Mouse (Mus musculus) embryonic facial prominence, embryonic 15.5 days (tissue): ENCODE results near the gene Lcn4. TPM values are rescaled to one million over a fixed set of nuclear protein-coding genes. Genes with fewer than 3 reads are reported as not detected.

Source experiments
- ATAC-seq: fragments of 200-750 bp; cut with Nextera tagmentation; 2 replicates; pipeline ENCODE4 v1.8.0; 2017; ENCODE audit warnings: low read depth, moderate TSS enrichment; ENCODE audit not compliant: insufficient number of reproducible peaks, low FRiP score, low TSS enrichment
- H3K27ac ChIP-seq: fragments of 300-500 bp; sonication (generic); replicated peaks from 2 replicates; pipeline ENCODE4 v1.5.1; 2015; ENCODE audit warnings: mild to moderate bottlenecking, inconsistent platforms
- H3K27me3 ChIP-seq: fragments of 300-500 bp; sonication (generic); 2 replicates; pipeline ENCODE4 v1.6.1; 2015; ENCODE audit warnings: inconsistent platforms
- H3K36me3 ChIP-seq: fragments of 300-500 bp; sonication (generic); 2 replicates; pipeline ENCODE4 v1.6.1; 2015; ENCODE audit warnings: mild to moderate bottlenecking, inconsistent platforms
- H3K4me1 ChIP-seq: fragments of 300-500 bp; sonication (generic); 2 replicates; pipeline ENCODE4 v1.6.1; 2015; ENCODE audit warnings: inconsistent platforms
- H3K4me2 ChIP-seq: fragments of 300-500 bp; sonication (generic); replicated peaks from 2 replicates; pipeline ENCODE4 v1.6.1; 2015; ENCODE audit warnings: mild to moderate bottlenecking, inconsistent platforms
- H3K4me3 ChIP-seq: fragments of 300-500 bp; sonication (generic); replicated peaks from 2 replicates; pipeline ENCODE4 v1.5.1; 2015; ENCODE audit warnings: mild to moderate bottlenecking, inconsistent platforms
- H3K9ac ChIP-seq: fragments of 300-500 bp; sonication (generic); 2 replicates; pipeline ENCODE4 v1.6.1; 2015; ENCODE audit warnings: inconsistent platforms
- H3K9me3 ChIP-seq: fragments of 300-500 bp; sonication (generic); replicated peaks from 2 replicates; pipeline ENCODE4 v1.6.1; 2016; ENCODE audit warnings: inconsistent platforms
- WGBS: fragments of 180-500 bp; shearing (Covaris S2); methylation state at CpG from one replicate; pipeline ENCODE4 v1.1.7; 2015; 5-methylcytosine and 5-hydroxymethylcytosine counted together
- polyA plus RNA-seq: library from polyadenylated mRNA; unstranded; fragments of >200 nt; fragmentation: Nextera tagmentation; extraction: Ambion mirVana; gene quantifications from 2 replicates; pipeline ENCODE4 v1.2.1, GENCODE M21; 2015

The Lcn4 gene
- polyA plus RNA-seq, 1 experiment from 2014 or later: not detected

DNA sequence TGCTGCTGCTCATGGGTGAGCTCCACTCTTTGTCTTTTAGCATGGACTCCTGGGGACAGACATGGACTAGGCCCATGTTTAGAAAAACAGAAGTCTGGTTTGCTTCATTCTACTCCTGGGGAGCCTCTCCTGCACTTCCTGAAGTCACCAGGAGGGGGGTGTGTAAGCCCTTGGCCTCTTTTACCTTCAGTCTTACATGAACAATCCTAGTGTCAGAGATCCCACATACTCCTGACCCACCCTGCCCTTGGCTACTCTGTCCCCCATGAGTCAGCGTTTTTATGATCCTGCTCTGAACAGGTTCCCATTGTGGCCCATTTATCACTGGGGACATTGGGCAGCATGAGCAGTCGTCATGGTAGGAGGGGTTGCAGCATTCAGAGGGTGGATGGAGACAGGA, 27.1 kb downstream of the Lcn4 start:
- H3K9me3 ChIP-seq: no peaks in the 10 kb centered on the region
- no peaks in the 10 kb centered on the region for H3K36me3 ChIP-seq
- no peak overlapping the region for H3K4me3 ChIP-seq
- ATAC-seq: no peak
- H3K4me2 ChIP-seq: no peak overlapping the region
- peaks cover 11% of the 10 kb centered on the region for H3K4me1 ChIP-seq
- H3K27ac ChIP-seq: no peak overlapping the region
- H3K27me3 ChIP-seq: no peaks in the 10 kb centered on the region
- 66% methylated on average over 2 of the region's 2 CpGs for WGBS
- H3K9ac ChIP-seq: no peak overlapping the region

DNA sequence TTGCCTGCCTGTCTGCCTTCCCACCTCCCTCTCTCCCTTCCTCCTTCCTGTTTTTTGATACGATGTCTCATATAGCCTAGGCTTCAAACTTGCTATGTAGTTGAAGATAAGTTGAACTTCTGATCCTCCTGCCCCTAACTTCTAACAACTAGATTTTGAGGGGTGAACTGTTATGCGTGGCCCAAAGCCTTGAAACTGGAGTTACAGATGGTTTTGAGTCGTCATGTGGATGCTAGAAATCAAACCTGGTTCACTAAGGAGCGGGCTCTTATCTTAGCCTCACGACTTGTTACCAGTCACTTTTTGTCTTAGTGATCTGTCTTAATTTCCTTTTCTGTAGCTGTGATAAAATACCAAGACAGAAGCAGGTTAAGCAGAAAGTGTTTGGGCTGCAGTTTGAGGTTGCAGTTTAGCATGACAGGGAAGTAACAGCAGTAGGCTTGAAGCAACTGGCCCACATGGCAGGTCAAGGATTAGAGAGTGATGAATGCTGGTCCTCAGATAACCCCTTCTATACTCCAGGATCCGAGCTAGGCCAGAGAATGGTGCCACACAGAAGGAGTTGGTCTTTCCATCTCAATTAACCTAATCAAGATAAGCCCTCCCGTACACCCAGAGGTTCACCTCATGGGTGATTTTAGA, 30.0 kb downstream of the Lcn4 start:
- ATAC-seq: no peak
- Histone ChIP-seq H3K4me2 (no peak overlapping the region), H3K27me3 (no peaks in the 10 kb centered on the region), H3K4me3 (no peak overlapping the region), H3K36me3 (peaks cover 27% of the 10 kb centered on the region), H3K27ac (peak overlapping the region; percentile 94), H3K4me1 (peaks cover 29% of the 10 kb centered on the region), H3K9me3 (no peaks in the 10 kb centered on the region), H3K9ac (no peak overlapping the region)
- 73% methylated on average over 7 of the region's 7 CpGs for WGBS

DNA sequence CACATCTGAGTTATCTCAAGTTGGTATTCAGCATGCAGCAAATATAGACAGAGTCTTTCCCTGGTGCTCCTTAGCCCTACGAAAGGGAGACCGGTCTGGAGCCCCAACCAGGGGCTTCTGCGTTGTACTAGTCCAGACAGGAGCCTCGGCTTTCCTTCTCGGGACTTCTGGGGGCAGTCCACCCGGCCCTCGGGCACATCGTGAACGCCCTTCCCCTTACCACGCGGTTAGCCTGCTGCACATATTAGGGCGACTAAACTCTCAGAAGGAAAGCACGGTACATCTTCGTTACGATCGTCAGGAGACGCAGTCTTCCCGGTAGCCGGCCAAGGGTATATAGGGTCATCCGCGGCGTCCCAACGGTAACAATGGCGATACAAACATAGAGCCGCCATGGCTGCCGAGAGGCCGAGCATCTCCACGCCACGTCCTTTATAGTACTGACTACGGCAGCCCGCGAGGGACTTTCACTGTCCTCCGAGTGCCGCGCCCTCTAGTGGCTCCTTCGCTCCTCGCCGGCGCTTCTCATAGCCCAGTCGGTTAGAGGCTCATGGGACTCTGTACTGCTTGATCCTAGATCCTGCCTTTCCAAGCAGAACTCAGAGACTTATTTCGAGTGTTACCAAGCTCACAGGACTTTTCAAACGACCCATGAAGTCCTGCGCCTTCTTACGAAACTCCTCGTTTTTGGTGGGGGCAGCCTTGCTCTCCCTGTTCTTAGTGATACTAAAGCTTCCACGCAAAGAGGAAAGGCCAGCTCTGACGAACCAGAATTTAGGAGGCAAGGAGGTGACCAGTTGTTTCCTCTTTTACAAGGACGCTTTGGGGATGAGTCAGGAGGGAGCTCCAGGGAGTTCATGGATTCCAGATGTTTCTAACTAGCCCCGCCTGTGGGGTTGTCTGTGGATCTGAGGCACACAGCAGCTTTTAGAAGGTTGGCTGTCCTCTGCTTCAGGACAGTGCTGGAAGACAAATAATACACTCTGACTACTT, 30.9 kb downstream of the Lcn4 start:
- H3K36me3 ChIP-seq: peaks cover 36% of the 10 kb centered on the region
- 3% methylated on average over 49 of the region's 49 CpGs for WGBS
- H3K27me3 ChIP-seq: no peaks in the 10 kb centered on the region
- H3K9ac ChIP-seq: peak overlapping the region; percentile 96
- H3K4me1 ChIP-seq: peaks cover 29% of the 10 kb centered on the region
- peak; percentile 83 for ATAC-seq
- peak overlapping the region; percentile 94 for H3K27ac ChIP-seq
- peak overlapping the region; percentile 94 for H3K4me3 ChIP-seq
- peak overlapping the region; percentile 76 for H3K4me2 ChIP-seq
- H3K9me3 ChIP-seq: no peaks in the 10 kb centered on the region

DNA sequence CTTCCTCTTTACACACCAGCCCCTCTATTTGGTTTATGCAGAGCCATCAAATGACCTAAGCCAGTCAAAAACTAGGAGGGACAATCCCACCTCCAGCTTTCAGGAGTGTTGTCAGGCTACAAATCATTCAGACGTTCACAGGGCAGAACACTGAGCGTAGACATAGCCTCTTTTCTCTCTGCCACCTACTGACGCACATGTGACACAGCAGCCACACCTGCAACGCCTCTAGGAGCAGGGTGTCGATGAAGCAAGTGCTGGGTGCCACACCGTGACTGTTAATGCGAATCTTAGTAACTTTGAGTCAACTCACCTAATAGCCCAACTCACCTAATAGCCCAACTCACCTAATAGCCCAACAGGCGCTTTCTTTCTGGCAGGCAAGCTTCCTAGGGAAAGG, 32.0 kb downstream of the Lcn4 start:
- H3K36me3 ChIP-seq: peaks cover 47% of the 10 kb centered on the region
- 0 out of 2 replicates have a peak overlapping the region, but pooled peaks have one; percentile 17 for H3K27ac ChIP-seq
- H3K4me2 ChIP-seq: peak overlapping the region; percentile 76
- H3K27me3 ChIP-seq: no peaks in the 10 kb centered on the region
- no peak for ATAC-seq
- peaks cover 29% of the 10 kb centered on the region for H3K4me1 ChIP-seq
- no peaks in the 10 kb centered on the region for H3K9me3 ChIP-seq
- WGBS: 4% methylated on average over 8 of the region's 8 CpGs
- peak overlapping the region; percentile 94 for H3K4me3 ChIP-seq
- peak overlapping the region; percentile 96 for H3K9ac ChIP-seq

DNA sequence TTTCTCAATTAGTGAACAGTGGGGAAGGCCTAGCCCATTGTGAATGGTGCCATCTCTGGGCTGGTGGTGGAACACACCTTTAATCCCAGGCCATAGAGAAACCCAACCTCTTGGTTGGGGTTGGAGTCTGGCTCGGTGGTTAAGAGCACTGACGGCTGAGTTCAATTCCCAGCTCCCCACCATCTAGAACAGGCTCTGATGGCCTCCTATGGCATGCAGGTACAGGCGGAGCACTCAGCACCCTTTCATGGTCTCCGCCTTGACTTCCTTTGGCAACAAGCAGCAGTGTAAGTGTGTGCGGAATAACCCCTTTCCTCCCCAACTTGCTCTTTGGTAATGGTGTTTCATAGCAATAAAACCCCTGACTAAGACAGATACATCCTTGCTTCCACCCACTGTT, 32.5 kb downstream of the Lcn4 start:
- WGBS: 70% methylated on average over 5 of the region's 5 CpGs
- Histone ChIP-seq H3K4me1 (peaks cover 29% of the 10 kb centered on the region), H3K27me3 (no peaks in the 10 kb centered on the region), H3K36me3 (peaks cover 47% of the 10 kb centered on the region), H3K4me2 (peak overlapping the region; percentile 76), H3K4me3 (peak overlapping the region; percentile 94), H3K9me3 (no peaks in the 10 kb centered on the region), H3K27ac (0 out of 2 replicates have a peak overlapping the region, but pooled peaks have one; percentile 17), H3K9ac (peak overlapping the region; percentile 96; the same call in 1 of the 2 replicates)
- no peak for ATAC-seq

DNA sequence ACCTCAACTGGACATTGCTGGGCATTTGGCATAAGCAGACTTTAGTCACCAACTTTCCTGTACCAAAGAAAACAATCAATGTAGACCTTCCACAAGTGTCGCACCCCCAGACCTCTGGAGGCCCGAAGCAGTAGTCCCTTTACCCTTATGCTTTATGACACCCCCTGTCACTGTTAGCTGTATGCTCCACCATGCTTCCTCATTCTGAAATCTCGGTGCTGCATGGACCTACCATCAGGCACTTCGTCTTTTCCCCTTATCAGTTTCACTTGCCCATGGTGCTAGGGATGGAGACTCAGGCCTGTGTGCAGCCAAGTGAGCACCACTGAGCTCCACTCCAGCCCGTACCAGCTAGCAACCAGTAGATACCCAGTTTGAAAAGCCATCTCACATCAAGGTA, 33.0 kb downstream of the Lcn4 start:
- ATAC-seq: no peak
- Histone ChIP-seq H3K4me2 (peak overlapping the region; percentile 76), H3K36me3 (peaks cover 47% of the 10 kb centered on the region), H3K4me3 (peak overlapping the region; percentile 94; the same call in 1 of the 2 replicates), H3K9me3 (no peaks in the 10 kb centered on the region), H3K27ac (no peak overlapping the region), H3K9ac (no peak overlapping the region), H3K4me1 (peaks cover 29% of the 10 kb centered on the region), H3K27me3 (no peaks in the 10 kb centered on the region)
- 81% methylated on average over 5 of the region's 5 CpGs for WGBS

DNA sequence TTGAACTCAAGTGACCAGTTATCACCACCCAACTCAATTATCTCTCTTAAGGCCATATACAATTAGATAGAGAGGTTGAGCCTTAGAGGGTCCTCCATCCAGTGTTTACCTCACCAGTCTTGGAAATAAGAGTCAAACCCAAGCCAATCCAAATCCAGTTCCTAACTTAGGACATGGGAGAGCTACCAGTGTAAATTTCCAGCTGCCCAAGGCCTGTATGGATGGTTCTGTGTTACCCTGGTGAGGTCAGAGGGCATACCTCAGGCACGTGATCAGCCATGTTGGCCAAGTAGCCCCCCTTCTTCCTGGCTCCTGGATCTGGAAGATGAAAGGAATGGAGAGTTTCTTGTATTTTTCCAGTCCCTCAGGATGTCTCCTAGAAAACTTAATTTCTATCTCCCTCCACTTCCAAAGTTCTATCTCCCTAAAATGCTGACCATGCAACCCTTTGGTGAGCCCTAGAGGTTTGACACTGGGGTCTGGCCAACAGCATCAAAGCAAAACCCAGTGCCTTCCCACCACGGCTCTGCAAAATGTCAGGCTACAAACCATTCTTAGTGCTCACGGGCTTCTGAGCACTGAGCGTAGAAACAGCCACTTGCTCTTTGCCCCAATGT, 33.7 kb downstream of the Lcn4 start:
- no peak for ATAC-seq
- WGBS: 77% methylated on average over 4 of the region's 4 CpGs
- Histone ChIP-seq H3K4me2 (no peak overlapping the region), H3K4me3 (no peak overlapping the region), H3K27ac (no peak overlapping the region), H3K4me1 (peaks cover 29% of the 10 kb centered on the region), H3K9me3 (no peaks in the 10 kb centered on the region), H3K9ac (no peak overlapping the region), H3K27me3 (no peaks in the 10 kb centered on the region), H3K36me3 (peaks cover 47% of the 10 kb centered on the region)

DNA sequence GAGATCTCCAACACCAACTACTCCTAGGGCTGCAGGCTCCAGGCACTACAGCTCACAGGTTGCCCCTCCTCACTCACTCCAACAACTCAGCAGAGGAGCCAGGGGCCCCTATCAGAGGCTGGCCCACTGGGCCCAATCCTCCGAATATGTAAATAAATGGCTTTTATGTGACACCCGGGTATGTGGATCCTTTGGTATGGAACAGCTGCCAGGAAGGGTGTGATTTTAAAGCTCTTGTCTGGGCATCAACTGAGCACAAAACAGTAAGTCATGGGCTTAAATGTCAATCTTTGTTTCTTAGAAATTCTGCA, 34.8 kb downstream of the Lcn4 start:
- no peak overlapping the region for H3K4me3 ChIP-seq
- no peaks in the 10 kb centered on the region for H3K27me3 ChIP-seq
- H3K27ac ChIP-seq: no peak overlapping the region
- H3K9ac ChIP-seq: no peak overlapping the region
- H3K36me3 ChIP-seq: peaks cover 47% of the 10 kb centered on the region
- WGBS: 61% methylated on average over 2 of the region's 2 CpGs
- H3K4me2 ChIP-seq: no peak overlapping the region
- no peaks in the 10 kb centered on the region for H3K9me3 ChIP-seq
- H3K4me1 ChIP-seq: peaks cover 29% of the 10 kb centered on the region
- ATAC-seq: no peak

DNA sequence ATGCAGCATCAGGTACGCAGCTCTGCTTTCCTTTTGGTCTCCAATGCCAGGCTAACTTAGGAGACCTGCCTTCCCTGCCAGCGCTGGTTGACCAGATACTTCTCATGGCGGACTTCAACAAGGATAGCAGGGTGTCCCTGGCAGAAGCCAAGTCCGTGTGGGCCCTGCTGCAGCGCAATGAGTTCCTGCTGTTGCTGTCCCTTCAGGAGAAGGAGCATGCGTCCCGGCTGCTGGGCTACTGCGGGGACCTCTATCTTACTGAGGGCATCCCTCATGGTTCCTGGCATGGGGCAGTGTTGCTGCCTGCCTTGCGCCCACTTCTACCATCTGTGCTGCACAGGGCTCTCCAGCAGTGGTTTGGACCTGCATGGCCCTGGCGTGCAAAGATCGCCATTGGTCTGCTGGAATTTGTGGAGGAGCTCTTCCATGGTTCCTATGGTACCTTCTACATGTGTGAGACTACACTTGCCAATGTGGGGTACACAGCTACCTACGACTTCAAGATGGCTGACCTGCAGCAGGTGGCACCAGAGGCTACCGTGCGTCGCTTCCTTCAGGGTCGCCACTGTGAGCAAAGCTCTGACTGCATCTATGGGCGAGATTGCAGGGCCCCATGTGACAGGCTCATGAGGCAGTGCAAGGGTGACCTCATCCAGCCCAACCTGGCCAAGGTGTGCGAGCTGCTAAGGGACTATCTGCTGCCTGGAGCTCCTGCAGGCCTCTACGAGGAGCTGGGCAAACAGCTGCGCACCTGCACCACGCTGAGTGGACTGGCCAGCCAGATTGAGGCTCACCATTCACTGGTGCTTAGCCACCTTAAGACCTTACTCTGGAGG, 35.4 kb downstream of the Lcn4 start:
- peaks cover 47% of the 10 kb centered on the region for H3K36me3 ChIP-seq
- no peak overlapping the region for H3K27ac ChIP-seq
- H3K9ac ChIP-seq: no peak overlapping the region

DNA sequence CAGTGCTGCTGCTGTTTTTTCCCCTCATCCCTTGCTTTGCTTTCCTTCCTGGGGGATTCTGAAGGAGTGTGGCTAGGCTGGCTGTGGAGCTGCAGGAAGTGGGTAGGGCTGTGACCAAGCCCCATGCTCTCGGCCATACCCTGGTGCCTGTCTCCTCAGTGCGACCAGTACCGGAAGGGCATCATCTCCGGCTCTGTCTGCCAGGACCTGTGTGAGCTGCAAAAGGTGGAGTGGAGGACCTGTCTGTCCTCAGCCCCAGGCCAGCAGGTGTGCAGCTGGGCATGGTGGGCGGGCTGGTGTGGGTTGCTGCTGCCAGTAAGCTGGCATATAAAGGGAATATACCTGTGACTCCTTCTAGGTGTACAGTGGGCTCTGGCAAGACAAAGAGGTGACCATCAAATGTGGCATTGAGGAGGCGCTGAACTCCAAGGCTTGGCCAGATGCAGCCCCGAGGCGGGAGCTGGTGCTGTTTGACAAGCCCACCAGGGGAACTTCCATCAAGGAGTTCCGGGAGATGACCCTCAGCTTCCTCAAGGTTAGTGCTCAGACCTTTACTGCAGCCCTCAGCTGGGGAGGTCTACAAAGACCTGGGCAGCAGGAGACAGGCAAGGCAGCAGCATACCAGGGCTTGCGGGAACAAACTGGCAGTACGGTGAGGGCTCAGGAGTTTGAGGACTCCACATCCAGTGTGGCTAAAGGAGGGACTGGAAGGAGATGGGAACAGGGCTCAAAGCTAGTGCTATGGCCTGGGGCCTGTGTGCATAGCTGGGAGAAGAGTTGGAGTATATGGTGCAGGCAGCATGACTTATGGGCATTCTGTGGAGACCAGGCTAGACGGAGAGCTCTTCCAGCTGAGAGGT, 36.2 kb downstream of the Lcn4 start:
- ATAC-seq: no peak
- Histone ChIP-seq H3K4me3 (no peak overlapping the region), H3K4me1 (peaks cover 23% of the 10 kb centered on the region), H3K4me2 (no peak overlapping the region), H3K27me3 (no peaks in the 10 kb centered on the region), H3K9me3 (no peaks in the 10 kb centered on the region), H3K9ac (no peak overlapping the region), H3K36me3 (peaks cover 47% of the 10 kb centered on the region), H3K27ac (no peak overlapping the region; the same call in 1 of the 2 replicates)
- WGBS: 59% methylated on average over 12 of the region's 12 CpGs

More for the DNA sequence above, 35.4 kb downstream of the Lcn4 start:
- no peaks in the 10 kb centered on the region for H3K27me3 ChIP-seq
- 73% methylated on average over 21 of the region's 21 CpGs for WGBS
- peaks cover 28% of the 10 kb centered on the region for H3K4me1 ChIP-seq
- no peak overlapping the region for H3K4me2 ChIP-seq
- ATAC-seq: no peak
- no peaks in the 10 kb centered on the region for H3K9me3 ChIP-seq
- H3K4me3 ChIP-seq: no peak overlapping the region
